Mouse (Mus musculus) cerebellum, postnatal 10 days (tissue): Measurements from ENCODE around the gene Cfl2.
"Not testable (repeated sequence)": the region's sequence is repeated elsewhere in the genome, so short reads cannot be mapped to it uniquely, and the experiment has no call there.

Experiments
- DNase-seq, 2 experiments: peaks; one replicate each; pipeline ENCODE4 v3.0.0; 2021; ENCODE audit warnings: mixed read lengths in 2 of 2

Cfl2 gene

DNA sequence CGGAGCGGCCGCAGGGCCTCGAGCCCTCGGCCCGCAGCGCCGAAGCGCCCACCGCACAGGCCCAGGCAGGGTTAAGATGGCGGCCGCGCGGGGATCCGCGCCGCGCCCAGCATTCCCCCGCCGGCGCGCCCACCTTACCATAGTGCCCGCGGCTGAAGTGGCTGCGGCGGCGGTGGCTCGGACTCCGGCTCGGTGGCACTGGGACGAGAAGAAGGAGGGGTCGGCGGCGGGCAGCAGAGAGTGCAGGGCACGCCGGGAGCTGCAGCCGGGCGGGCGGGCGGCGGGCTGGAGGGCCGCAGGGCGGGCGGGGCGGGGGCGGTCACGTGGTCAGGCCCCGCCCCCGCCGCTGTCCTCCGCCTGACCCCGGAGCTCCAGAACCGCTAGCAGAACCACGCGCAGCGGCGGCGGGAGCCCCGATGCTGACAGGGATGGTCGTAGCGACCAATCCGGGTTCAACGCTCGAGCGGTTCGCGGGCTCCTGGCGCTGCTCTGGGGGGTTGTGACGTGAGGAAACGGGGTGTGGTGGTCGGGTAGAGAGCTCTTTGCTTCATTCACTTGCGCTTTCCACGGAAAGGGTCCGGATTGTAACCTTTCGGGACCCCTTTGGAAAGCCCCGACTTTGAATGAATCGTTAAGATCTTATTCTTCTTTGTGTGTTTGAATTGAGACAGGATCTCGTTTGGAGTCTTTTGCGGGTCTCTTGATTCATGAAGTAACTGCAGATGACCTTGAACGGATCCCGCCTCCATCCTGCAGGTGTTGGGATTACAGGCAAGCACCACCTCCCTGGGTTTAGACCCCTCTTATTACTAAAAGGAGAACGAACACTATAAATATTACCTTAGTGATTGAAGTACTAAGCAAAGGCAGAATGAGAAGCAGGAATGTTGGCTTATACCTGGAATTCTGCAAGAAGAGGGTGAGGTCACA lies at the start of gene Cfl2:
Cfl2 (minus strand) TSS at position 272 of the 930 bp plus-strand sequence.
- peak; percentile 94 to 96 for DNase-seq

DNA sequence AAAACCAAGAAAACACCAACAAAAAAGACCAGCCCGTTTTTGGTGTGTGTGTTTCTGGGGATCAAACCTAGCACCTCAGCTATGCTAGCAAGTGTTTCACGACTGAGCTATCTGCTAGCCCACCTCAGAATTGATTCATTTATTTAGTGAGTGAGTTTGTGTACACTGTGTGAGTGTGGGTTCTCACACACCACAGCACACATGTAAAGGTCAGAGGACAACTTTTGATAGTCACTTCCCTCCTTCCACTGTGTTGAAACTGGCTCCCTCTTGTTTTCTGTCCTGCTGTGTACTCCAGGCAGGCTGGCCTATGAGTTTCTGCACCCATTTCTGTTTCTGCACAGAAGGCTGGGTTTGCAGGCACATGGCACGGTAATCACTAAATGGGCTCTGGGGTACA lies 47.7 kb upstream of the Cfl2 start:
- no peak for DNase-seq

DNA sequence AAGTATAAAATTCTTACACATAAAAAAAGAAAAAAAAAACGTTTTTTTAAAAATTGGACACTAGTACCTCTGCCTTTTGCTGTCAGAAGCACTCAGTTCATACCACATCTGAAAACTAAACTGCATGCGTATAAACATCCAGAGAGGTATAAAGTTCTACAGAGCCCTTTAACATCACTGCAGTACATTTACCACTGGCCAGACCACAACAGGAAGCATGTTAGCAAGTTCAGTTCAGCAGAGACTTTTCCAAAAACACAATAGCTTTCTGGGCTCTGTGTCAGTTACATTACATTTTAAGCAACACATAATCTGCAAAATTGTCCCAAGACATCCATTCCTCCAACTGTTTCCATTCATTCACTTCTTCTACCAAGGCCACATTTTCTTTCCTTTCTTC lies 29.9 kb upstream of the Cfl2 start:
- DNase-seq, result not testable (repeated sequence)

DNA sequence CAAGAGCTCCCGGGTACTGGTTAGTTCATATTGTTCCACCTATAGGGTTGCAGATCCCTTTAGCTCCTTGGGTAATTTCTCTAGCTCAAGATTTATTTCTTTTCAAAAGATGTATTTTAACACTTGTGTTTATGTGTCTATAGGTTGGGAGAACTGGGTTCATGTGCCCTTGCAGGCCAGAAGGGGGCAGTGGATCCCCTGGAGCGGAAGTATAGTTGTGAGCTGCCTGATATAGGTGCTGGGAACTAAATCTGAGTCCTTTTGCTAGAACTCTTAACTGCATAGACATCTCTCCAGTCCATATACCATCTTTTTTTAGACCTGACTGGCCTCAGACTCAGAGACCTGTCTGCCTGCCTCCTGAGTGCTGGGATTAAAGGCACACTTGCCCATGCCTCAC lies 27.7 kb upstream of the Cfl2 start:
- no peak for DNase-seq

DNA sequence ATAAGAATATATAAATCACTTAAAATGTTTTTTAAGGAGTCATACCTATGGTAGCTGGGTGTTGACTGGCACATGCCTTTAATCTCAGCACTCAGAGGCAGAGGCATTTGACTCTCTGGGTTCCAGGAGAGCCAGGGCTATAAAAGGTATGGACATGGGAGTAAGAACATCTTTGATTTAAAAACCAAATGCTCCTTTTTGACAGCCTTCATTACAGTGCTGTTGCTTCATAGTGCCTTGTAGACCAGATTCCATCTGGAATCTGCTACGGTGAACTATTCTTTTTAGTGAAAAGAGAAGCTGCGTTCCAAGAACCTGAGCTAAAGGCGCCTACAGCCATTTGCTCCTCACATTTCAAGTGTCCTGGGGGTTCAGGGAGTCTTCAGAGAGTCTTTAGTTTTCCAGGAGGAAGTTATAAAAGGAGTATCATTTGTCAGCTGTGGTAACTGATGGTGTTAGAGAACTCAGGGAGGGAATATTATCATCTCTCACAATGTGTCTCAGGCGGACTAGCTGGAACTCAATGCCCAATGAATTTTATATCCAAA lies 25.0 kb upstream of the Cfl2 start:
- DNase-seq, result no peak

DNA sequence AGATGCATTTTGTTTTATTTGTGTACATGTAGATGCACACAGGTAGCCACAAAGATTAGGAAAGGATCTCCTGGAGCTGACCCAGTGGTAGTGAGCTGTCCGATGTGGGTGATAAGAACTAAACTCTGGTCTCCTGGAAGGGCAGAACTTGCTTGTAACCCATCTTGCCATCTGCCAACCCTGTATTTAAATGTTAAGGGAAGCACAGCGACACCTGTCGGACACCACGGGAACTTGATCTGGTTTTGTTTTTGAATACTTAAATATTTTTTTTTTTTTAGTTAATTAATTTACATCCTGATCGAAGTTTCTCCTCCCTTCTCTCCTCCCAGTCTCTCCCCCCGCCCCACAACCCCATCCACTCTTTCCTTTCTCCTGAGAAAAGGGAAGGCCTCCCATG lies 17.0 kb upstream of the Cfl2 start:
- peak; percentile 74 to 79 for DNase-seq

DNA sequence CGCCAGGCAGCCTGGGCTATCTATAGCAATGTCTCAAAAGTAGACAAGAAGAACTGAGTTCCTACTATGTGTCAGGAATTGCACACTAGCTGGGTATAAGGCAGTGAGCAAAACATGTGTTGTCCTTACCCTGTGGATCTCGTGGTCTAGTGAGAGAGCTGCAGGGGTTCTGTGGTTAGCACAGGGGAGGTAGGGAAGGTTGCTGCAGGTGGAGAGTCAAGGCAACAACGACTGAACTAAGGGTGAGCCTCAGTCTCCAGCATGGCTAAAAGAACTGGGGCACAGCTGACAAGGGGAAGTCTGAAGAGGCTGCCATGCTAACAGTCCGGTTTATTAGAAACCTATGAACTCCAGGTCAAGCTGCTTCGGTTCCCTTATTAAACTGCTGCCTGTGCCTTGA lies 16.5 kb upstream of the Cfl2 start:
- DNase-seq, result no peak

DNA sequence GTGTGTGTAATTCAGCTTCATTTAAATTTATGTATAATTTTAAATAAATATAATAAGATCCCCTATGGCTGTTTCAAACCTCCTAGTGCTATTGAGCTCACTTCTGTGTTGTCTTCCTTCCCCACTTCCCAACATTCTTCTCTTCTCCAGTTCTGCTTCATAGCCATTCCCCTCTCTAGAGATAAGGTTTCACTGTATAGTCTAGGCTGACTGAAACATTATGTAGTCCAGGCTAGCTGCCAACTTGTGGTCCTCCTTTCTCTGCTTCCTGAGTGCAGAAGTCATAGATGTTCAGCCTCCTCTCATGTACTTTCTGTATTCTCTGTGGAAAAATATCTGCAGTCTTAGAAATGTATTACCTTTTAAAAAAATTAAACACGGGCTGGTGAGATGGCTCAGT lies 15.2 kb upstream of the Cfl2 start:
- no peak for DNase-seq

DNA sequence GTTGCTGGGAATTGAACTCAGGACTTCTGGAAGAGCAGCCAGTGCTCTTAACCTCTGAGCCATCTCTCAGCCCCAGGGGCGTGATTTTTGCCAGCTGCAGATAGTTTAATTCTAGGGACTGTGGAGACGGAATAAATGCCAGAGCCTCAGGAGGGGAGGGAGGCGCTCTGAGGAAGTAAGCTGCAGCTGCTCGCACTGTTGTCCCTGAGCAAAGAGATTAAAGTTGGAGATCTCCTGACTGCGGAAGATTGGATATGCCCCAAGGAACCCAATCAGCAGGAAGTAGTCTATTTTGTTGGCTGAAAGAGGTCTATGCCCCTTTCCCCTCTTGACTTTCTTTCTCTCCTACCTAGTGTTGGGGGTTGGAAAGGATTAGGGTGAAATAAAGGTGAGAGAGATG lies 14.2 kb upstream of the Cfl2 start:
- no peak for DNase-seq

DNA sequence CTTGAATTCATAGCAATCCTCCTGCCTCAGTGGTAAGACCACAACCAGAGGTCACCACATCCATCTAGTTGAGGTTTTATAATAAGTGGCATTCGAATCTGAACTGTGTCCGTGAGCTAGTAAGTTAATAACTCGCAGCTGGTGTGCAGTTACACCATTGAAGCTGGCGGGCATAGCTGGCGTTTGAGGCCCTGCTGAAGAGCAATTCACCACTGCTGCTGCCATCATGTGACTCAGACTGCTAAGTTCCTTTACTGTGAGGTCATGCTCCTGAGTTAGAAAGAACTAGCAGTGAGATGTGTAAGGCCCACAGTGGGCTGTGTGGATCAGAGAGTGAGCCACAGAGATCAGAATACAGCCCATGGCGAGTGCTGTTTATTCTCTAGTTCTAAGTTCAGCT lies 12.0 kb upstream of the Cfl2 start:
- no peak for DNase-seq

DNA sequence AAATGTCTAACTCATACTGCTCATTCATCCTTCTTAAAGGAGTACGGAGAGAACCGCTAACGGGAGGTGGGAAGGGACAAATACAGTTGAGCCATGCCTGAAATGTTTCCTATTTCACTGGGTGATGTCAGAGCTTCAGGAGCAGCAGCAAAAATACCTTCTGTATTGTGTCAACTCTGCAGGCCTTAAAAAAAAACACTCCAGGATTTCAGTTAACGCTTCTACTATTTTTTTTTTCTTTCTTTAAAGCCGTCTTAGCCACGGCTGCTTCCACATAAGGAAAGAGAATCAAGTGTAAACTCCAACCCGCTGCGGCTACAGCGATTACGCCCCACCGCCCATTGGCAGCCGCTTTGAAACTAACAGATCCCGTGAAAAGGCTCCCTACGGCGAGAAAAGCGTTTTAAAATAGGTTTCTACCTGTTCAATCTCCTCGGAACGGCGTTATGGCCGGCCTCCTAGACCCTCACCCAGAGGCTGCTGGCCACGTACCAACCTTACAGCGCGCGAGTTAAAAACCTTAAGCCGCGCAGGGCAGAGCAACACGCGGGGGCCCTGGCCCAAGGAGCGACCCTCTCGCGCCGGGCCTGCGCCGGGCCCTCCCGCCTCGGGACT lies 579 bp downstream of the Cfl2 start:
- DNase-seq, result peak; percentile 83 to 84

DNA sequence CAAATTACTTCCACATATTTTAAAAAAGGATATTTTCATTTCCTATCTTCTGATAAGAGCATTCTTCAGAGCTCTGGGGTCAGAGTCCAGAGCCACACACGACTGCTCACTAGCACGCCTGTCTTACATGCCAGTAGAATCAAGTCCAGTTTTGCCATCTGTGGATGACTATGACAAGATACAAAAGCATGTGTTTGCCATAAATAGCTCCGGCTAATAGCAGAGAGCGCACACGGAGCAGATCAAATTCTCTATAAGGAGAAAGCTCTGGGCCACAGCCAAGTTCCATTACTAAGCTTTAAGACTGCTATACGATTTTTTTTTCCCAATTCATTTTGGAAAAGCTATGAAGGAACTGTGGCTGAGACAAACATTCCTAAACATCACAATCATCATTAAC lies 3.1 kb downstream of the Cfl2 start:
- DNase-seq, result peak; percentile 42 to 61

DNA sequence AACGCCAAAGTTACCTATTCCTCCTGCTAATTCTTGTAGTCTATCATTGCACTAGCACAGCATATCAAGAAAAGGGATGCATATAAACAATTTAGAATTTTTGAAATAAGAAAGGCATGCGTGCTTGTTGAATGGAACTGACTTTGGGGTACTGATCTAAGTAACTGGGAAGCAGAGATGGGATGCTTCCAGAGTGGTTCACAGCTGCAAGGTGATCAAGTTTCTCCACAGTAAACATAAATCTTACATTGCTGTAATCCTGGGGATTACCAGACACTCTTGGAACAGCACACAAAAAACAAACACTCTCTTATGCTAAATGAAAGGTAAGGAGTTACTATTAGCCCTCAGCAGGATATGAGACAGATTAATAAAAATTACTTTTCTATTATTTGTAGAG lies 12.1 kb downstream of the Cfl2 start:
- no peak for DNase-seq

DNA sequence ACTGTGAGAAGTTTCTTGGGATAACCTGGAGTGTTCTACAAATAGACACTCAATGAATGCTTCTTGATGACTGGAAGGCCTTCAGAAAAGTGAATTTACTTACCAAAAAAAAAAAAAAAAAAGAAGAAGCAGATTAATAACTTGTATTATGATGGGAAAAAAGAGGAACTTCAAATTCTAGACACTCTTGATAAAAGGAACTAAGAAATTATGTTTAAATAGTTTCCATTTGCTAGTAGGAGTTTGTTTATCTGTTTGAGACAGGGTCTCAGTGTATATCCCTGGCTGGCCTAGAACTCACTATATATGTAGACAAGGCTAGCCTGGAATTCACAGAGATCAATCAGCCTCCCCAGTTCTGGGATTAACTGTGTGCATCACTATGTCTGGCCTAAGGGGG lies 18.3 kb downstream of the Cfl2 start:
- DNase-seq, result no peak

DNA sequence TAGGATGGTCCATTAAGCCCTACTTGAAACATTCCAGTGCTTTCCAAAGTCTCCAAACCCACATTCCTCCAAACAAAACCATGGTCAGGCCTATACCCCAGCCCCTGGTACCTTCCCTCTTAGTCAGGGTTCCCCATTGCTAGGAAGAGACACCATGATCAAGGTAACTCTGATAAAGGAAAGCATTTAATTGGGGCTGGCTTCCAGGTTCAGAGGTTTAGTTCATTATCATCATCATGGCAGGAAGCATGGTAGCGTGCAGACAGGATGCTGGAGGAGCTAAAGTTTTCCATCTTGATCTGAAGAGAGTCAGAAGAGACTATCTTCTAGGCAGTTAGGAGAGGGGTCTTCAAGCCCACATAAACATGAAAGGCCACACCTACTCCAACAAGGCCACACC lies 21.1 kb downstream of the Cfl2 start:
- DNase-seq, result no peak

DNA sequence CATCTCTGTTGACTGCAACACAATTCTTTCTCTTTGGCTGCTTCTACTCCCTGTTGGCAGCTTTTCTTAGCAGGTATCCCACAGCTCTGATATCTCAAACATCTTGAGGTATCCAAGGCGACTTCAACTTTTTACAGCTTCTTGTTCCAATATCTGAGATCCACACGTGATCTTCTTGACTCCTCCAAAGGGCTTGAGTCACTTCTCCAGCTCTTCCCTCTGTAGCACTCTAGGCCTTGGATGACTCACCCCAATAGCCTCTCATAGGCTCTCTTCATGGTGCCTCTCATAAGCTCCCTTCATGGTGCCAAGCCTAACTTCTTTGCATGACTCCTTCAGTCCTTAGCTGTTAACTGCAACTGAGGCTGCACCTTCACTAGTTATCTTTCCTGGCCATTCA lies 22.9 kb downstream of the Cfl2 start:
- DNase-seq, result no peak

DNA sequence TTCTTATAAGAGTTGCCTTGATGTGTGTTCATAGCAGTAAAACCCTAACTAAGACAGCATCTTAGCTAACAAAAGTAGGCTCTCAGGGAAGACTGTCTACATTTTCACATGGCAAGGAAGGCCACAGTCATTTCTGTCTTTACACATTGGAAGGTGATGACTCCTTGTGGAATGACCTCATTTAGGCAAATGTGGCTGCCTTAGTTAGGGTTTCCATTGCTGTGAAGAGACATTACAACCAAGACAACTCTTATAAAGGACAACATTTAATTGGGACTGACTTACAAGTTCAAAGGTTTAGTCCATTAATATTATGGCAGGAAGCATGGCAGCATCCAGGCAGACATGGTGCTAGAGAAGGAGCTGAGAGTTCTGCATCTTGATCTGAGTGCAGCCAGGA lies 23.7 kb downstream of the Cfl2 start:
- no peak for DNase-seq

DNA sequence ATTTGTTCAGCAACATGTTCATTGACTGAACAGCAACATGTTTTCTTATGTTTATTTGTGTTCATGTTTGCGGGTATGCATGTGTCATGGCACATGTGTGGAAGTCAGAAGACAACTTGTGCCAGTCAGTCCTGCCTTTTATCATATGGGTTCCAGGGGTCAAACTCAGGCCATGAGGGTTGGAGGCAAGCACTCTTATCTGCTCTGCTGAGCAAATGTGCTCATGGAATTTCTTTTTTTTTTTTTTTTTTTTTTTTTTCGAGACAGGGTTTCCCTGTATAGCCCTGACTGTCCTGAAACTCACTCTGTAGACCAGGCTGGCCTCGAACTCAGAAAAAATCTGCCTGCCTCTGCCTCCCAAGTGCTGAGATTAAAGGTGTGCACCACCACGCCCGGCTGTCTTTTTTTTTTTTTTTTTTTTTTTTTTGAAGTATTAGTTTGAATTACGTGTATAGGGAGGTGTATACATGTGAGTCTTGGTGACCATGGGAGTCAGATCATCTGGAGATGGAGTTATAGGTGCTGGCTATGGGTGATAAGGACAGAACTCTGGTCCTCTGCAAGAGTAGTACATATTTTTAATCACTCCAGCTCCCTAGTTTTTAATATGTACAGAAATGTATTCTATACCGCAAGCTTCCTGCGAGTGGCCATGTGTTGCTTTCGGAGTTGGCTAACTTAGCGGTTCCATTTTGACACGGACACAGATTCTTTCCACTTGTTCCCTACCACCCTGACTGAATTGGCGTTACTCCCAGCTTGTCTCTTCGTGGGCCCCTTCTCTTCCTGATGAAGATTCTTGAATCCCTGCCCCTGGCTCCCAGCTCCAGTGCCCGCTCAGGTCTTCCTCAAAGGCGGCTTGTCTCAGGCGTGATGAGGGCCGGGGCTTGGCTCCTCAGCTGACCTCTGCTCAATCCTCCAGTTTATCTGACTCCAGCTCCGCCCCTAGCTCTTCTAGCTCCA lies 26.8 kb downstream of the Cfl2 start:
- peak; percentile 16 to 26 for DNase-seq

DNA sequence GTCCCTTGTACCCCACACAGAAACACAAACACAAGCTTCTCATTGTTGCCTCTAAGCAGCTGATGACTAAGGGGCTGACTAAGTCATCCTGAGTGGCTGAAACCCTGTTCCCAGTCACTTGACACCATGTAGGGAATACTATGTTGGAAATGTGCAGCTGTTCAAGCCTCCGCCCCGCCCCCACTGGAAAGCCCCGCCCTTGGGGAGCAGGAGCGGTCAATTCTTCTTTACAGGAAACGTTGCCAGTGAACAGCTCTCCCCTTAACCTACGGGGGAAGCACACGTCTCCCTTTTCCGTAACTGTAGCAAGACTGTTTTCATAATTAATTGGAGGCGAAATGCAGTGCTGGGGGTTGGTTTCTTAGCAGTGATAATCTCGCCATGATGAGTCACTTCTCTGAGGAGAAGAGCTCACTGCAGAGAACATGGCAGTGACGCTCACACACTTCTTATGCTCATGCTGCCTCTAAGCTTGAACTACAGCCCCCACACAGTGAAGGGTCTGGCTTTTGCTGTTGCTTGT lies 27.7 kb downstream of the Cfl2 start:
- DNase-seq, result peak; percentile 71 to 79

DNA sequence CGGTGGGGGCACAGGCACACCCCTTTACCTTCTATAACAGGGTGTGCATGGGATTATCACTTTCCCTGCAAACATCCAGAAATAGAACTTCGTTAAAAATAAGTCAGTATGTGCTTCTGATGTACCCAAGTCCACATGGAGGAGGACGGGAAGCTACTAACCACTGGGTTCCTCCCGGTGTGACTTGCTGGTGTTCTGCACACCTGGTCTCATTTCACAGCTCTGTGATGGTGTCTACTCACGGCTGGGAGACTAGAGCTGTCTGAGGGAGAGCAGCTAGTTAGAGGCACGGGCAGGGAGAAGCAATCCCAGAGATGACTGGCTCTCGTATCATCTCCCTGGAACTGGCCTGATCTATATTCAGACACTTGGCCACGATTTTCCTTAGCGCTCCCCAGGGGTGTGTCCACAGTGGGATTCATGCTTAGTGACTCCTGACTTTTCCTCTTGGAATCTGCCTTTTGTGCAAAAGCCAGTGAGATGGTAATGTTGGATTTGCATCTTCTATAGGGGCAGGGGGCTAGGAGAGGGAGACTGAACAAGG lies 28.7 kb downstream of the Cfl2 start:
- DNase-seq, result peak; percentile 19 to 20

DNA sequence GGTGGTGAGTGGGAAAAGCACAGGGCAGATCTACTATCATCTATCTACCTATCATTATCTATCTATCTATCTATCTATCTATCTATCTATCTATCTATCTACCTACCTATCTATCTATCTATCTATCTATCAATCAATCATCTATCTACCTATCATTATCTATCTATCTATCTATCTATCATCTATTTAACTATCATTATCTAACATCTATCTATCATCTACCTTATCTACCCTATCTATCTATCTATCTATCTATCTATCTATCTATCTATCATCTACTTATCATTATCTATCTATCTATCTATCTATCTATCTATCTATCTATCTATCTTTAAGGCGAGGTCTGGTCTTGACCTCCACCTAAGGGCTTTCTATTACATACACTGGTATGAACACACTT lies 30.8 kb downstream of the Cfl2 start:
- DNase-seq, result not testable (repeated sequence)

DNA sequence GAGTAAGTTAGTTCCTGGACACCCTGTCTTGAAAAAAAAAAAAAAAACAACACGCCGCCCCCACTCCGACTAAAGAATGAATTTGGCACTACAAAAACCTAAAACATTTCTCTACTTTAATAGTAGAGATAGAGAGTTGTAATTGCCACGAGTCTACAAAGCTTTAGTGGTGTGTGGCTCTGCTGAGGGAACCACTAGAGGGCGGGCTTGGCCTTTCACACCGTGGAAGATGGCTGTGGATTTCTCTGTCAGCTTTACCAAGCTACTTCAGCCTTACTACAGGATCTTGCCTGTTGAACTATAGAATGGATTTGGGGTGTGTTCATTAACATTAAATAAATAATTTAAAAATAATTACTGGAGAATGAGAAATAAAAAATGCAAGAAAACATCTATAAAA lies 32.1 kb downstream of the Cfl2 start:
- peak; percentile 90 to 91 for DNase-seq
